Mouse (Mus musculus) retina, adult 2 months (tissue): ENCODE data around the gene Kng2.
"Not testable (repeated sequence)": the region's sequence is repeated elsewhere in the genome, so short reads cannot be mapped to it uniquely, and the experiment has no call there.

Source experiments
- DNase-seq: peaks from one replicate; pipeline ENCODE4 v3.0.0-alpha.2; 2012; ENCODE audit warnings: low read depth, low spot score

Kng2 gene

DNA sequence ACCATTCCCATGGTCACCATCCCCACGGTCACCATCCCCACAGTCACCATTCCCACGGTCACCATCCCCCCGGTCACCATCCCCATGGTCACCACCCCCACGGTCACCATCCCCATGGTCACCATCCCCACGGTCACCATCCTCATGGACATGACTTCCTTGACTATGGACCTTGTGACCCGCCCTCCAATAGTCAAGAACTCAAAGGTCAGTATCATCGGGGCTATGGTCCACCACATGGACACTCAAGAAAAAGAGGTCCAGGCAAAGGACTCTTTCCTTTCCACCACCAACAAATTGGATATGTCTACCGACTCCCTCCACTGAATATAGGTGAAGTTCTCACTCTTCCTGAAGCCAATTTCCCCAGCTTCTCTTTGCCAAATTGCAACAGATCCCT is 68.2 kb downstream of the Kng2 start:
- DNase-seq: no peak

DNA sequence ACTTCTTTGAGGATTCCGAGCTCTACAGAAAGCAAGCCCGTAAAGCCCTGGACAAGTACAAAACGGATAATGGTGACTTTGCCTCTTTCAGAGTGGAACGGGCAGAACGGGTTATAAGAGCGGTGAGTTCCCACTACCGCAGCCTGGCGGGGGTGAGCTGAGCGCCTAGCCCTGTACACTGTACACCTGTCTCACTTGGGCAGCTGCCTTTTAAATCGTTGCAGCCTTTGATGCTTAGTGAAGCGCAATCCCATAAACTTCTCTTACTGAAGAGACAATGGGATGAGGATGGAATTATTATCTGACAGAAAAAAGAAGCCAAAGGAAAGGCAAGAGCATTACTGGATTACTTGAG is 73.2 kb downstream of the Kng2 start:
- DNase-seq: no peak

GRCm38 (mm10) chr16:22955397-22956084 is 73.7 kb downstream of the Kng2 start:
- no peak for DNase-seq

- DNase-seq: no peak
Measured at GRCm38 (mm10) chr16:22953069-22953468, 76.2 kb downstream of the Kng2 start.

DNA sequence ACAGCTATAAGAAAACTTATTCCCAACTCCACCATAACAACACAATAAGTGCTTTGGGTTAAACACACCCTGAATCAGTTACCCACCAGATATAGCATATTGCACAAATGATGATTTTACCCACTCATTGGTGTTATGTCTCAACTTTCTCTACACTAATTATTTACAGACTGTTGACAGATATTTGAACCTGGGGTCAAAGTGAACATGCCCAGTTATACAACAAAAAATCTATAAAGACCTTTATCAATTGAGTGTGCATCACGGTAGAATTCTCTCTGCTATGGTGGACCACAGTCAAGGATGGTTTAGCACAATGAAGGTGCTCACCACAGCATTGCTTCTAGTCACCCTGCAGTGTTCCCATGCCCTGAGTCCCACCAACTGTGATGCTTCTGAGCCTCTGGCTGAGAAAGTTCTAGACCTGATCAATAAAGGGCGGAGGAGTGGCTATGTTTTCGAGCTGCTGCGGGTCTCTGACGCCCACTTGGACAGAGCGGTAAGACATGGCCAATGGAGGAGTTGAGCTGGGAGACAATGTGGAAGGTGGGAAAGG is 78.4 kb downstream of the Kng2 start, which contains the start of gene Hrg:
TSS of gene Hrg (plus strand) at position 233 of the 556 bp plus-strand sequence.
- no peak for DNase-seq

DNA sequence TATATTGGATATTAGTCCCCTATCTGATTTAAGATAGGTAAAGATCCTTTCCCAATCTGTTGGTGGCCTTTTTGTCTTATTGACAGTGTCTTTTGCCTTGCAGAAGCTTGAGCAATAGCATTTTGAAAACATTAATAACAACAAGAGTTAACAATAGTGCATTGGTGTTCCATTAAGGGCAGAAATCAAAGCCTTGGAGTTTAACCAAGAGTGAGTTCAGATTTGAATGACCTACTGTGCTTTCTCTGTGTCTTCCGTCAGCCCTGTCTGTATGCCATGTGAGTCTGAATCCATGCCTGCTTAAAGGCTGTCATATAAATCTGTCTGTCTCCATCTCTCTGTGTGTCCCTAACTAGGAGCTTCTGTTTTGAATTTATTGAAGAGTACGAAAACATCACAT is 81.9 kb downstream of the Kng2 start:
- DNase-seq: no peak

GRCm38 (mm10) chr16:22941825-22942476 is 87.3 kb downstream of the Kng2 start:
- not testable (repeated sequence) for DNase-seq

DNA sequence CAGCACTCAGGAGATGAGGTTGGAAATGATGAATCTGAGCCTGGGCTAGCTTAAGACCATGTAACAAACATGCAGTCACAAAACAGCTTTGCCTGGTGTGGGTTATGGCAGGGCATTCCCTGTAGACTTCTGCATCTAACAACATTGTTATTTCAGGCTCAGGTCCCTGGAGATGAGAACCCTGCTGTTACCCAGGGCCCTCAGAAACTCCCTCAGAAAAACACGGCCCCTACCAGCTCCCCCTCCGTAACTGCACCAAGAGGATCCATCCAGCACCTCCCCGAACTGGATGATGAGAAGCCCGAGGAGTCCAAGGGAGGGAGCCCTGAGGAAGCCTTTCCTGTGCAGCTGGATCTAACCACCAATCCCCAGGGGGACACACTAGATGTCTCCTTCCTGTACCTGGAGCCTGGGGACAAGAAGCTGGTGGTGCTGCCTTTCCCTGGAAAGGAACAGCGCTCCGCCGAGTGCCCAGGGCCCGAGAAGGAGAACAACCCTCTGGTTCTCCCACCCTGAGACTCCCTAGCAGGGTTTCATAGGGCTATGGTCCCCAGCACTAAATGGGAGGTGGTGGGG is 90.1 kb downstream of the Kng2 start:
- DNase-seq: no peak

GRCm38 (mm10) chr16:22938541-22938940 is 90.7 kb downstream of the Kng2 start:
- DNase-seq: no peak

GRCm38 (mm10) chr16:22937631-22938030 is 91.7 kb downstream of the Kng2 start:
- DNase-seq: no peak
